Mouse (Mus musculus): ENCODE measurements around the gene Adgrf5.

Adgrf5 gene

DNA sequence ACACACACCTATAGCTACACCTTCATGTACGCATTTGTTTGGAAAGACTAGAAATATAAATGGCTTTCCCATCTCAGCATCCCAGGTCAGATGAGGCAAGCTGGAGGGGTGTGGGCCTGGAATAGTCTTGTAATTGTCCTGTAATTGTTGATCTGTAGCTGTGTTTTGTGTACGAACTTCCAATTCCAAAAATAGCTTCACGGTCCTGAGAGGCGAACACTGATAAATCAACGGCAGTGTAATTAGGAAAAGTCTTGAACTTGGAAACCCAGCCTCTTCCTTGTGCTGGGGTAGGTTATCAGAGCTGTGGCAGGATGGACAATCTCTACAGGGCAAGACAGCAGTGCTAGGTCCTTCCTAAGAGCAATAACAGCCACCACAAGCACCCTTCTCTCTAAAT lies 18.5 kb downstream of the Adgrf5 start:
- no peak for DNase-seq (ENCODE audit: low spot score)

DNA sequence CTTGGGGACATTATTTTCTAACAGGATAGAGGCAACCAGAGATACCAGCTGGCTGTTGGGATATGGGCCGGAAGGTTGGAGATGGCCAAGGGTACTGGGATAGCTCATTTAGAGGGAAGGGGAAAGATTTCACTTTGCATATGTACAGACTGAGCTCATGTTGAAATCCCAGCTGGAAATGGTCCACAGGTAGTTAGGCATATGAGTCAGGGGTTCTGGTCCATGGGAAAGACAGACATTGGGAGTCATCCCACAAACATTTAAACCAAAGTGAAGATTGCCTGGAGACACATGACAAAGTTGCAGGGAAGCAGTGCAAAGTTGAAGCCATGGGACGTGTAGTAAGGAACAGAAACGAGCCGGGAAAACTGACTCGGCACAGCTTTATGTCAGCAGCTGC lies 26.1 kb downstream of the Adgrf5 start:
- DNase-seq (ENCODE audit: low spot score) = no peak

DNA sequence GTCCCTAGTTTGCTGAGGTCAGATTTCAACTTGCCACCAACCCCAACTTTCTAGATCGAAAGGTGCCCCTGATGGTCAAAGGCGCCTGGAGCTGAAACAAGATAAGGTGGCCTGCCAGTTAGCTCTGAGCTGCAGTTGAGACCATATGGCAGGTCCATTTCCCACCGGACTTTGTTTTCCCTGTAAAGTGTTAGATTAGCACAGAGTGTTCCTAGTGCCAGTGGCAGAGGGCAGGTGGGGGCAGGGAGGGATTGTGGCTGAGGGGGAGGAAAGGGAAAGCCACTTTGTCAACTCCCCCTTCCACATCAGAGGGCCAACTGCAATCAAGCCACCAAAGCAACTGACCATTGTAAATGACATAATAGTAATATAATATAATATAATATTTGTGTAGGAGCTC lies 26.9 kb downstream of the Adgrf5 start:
- DNase-seq (ENCODE audit: low spot score) = no peak

DNA sequence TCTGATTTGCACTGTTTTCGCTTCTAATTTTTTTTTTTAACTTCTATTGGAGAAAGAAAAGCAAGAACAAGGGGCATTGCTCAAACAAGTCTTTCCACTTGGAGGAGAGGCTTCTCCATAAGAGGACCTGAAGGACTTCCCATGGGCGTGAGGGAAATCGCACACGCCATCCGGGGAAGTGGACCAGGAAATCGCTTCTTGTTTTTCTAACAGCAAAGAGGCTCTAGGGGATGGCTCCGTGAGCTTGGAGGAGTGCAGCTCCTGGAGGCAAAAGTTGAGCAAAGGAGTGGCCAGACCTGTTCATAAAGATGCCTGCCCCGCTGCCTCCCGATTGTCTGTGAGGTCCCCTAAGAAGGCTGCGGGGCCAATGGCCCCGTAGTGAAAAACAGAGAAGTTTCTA lies 29.0 kb downstream of the Adgrf5 start:
- no peak for DNase-seq (ENCODE audit: low spot score)

DNA sequence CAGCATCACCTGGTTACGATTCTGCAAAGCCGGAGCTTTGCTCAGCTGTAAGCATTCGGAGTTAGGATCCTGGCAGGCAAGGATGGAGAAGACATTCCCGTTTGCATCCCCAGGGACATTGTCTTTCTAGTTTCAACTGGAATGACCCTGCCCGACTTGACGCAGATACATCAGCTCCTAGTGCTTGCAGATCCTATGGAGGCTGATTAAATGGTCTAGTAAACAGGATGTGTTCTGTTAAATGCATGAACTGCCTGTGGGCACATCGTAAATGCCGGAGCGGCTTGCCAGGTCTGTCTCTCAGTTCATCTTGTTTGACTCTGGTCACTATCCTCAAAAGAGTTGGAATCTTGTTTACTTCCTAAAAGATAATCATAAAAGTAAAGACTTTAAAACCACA lies 31.9 kb downstream of the Adgrf5 start:
- no peak for DNase-seq (ENCODE audit: low spot score)

DNA sequence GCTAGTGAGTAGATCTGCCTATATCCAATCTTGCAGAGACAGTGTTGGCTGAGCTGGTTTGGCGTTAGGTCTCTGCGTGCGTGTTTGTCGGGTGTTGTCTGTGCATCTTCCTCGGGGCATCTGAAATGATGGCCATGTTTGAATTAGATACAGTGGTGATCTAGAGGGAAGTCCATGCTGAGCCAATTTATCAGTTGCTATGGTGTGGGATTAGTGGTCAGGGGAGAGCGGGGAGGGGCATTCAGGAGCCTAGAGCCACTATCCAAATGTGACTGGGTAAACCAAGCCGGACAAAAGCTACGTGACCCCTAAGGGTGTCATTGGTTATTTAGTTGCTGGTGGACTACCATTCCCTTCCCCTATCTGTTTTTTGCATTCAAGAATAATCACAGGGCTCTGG lies 33.4 kb downstream of the Adgrf5 start:
- DNase-seq (ENCODE audit: low spot score) = no peak

DNA sequence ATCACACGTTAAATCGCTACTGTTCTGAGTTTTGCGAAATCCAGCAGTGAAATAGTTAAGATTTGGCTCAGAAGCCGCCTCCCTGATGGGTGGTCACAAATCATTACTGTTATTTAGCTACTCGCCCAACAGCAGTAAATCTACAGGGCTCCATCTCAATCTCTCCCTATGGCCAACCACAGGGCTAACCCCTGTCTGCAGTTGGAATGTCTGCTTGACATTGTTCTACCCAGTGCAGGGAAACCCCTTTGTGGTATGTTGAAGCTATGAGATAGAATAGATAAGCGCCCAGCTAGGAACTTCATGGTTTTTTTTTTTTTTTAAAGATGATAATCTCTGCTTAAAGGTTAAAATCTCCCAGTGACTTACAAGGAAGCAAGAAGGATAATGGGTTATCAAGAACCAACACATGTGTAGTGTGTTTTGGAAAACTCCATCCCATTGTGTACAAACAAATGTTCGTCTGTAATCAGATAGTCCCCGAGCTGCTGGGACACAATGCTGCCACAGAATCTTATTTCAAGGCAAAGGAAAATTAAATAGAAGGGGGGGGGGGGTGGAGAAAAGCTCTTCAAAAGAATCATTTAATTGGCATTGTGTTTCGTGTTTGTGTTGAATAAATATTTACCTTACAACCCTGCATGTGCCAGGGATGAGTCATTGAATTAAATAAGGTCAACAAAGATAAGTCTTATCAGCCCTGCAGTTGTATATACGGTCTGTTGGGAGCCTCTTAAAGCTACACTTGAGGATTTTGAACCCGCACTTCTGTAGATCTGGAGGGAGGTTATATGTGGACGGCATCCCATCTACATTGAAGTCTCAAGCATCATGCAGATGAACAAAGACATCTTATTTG lies 35.4 kb downstream of the Adgrf5 start:
- no peak for DNase-seq (ENCODE audit: low spot score)

DNA sequence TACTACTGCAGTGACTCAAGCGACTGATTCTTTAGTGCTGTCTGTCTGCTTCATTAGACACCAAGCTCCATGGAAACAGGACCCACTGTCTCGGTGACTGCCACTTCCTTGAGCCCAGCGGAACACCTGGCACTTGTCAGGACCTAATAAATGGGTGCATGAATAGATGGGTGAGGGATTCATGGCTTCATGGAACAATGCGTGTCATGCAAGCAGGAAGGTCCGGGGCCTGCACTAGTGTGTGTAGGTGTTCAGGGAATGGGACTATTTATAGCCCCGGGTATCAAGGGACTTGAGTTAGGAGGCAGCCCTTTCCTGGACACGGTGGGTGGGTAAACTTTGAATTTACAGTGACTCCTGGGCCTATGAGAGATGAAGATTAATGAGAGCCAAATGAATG lies 38.4 kb downstream of the Adgrf5 start:
- no peak for DNase-seq (ENCODE audit: low spot score)

DNA sequence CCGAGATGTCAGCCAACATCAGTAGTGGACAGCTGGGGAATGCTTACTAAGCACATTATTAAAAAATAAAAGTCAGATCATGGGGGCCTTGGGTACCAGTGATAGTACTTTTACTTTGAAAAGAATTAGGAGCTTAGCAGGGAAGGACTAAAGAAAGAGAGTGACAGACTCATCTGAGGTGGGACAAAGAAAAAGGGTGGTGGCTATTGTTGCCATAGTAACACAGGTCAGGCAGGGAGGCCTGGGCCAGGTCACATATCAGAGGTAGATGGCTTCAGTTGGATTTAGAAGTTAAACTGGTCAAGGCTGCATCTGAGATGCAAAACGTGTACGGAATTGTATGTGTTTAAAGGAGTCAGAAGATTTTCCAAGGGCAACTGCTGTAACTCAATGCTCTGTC lies 38.9 kb downstream of the Adgrf5 start:
- no peak for DNase-seq (ENCODE audit: low spot score)

DNA sequence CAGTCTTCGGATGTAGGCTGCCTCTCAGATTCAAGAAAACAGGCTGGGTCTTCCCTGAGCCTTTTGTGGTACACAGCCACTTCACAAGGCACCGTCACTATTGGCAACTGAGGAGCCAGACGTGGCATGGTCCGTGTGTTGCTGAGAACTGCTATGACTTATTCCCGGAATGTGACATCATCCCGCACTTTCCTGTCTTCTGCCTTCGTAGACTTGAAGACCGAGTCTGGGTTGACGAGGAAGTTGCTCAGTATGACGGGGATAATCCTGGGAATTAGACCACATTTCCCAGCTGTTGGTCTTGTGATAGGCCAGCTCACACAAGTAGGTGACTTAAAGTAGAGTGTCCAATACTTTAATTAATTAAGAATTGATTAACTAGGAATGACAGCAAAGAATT lies 40.2 kb downstream of the Adgrf5 start:
- no peak for DNase-seq (ENCODE audit: low spot score)

DNA sequence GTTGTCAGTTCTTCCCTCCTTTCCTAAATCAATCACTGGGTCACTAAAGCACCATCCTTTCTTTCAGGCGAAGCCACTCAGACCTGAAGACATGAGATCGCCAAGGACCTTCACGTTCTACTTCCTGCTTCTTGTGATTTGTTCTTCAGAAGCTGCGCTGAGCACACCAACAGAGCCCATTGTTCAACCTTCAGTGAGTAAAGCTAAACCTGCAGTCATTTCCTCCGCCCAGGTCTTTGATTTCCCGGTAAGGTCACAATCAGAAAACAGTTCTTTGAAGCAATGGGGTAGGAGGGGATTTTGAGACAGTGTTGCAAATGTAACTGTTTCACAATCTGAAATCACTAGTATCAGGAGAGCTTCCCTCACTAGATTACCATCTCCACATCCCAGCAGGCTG lies 43.6 kb downstream of the Adgrf5 start:
- no peak for DNase-seq (ENCODE audit: low spot score)

DNA sequence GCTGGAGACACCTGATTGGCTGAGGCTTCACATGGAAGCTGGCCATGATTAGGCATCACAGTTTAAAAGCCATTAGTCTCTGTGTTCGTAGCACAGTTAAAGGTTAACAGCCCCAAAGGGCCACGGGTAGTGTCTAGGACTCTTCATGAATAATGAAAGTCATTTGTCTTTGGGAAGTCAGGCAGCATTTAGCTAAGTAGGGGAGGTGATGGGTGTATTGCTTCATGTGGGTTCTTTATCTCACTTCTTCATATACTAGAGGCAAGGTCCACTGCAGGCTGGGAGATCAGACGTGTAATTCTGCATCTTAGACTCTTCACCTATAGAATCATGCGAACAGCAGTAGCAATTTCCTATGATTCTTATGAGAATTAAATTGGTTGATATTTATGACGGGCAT lies 44.2 kb downstream of the Adgrf5 start:
- no peak for DNase-seq (ENCODE audit: low spot score)

DNA sequence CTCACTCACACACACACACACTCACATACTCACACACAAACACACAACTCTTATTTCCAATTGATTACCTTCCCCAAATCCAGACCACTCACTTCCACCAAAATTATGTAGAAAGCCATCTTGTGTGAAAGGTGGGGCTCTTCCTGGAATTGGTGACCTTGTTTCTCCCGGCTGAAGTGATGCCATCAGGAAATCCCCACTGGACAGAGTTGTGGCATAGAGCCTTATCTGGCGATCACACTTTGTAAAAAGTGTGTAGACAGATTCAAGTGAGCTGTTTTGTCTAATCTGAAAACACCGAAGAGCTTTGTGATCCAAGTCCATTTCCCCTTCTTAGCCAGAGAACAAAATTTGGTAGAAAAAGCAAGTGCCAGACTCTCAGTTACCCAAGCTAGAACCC lies 46.1 kb downstream of the Adgrf5 start:
- no peak for DNase-seq (ENCODE audit: low spot score)

DNA sequence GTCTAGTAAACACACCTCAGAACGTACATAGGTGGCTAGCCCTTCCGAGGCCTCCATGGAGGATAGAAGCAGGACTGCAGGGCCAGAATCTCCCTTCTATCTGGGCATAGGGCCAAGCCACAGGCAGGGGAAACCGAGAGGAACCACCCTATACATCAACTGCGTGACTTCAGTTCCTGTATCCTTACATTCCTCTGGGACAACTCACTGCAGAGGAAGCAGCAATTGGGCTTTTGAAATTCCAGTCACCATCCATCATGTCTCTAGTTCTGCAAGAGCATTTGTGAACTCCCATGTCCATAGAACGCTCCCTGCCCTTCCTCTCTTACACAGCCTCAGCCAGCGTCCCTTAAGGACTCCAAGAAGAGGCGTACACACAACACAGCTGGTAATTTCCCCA lies 47.3 kb downstream of the Adgrf5 start:
- DNase-seq (ENCODE audit: low spot score) = no peak

DNA sequence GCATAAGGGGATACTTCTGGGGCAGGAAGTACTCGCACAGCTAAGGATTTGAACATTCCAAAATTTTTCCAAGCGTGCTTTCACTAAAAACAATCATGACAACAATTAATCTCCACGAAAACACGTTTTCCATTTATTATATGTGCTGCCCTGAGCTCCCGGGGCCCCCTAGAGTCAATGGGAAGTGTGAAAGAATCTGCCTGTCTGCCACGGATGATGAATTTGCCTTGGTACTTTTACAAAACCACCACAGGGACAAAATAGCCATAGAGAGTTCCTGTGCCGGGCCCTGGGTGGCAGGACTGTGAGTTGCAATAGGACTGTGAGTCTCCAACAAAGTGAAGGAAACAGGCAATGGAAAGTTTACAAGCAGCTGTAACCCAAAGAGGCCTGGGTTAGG lies 52.9 kb downstream of the Adgrf5 start:
- DNase-seq (ENCODE audit: low spot score) = no peak

DNA sequence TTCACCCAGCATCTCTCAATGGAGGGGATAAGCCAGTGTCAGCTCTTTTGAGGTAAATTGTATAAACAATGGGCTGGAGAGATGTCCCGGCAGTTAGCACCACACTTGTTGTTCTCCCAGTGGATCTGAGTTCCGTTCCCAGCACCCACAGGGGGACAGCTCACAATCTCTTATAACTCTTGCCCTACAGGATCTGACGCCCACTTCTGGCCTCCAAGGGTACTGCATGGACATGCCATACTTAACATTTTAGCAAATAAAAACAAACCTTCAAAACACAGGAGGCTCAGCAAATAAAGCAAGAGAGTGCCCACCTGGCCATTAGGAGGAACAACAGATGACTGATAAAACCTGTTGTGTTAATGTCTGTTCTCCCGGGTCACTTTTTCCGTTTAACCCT lies 59.0 kb downstream of the Adgrf5 start:
- no peak for DNase-seq (ENCODE audit: low spot score)

DNA sequence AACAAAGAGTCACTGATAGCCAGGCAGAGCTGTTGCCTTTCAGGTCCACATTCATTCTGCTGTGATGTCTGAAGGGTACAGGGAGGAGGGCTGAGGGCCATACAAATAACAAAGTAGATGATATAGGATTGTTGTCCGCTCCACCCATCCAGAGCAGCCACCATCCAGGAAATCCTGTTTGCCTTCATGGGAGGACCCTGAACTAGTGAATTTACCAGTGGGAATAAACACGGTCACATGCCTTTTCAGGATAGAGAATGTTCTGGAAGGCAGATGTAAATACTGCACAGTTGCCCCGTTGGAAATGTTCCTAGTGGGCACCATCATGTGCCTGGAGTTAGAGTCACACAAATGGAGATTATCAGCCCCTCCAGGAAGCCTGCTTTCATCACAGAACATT lies 60.1 kb downstream of the Adgrf5 start:
- DNase-seq (ENCODE audit: low spot score) = no peak

DNA sequence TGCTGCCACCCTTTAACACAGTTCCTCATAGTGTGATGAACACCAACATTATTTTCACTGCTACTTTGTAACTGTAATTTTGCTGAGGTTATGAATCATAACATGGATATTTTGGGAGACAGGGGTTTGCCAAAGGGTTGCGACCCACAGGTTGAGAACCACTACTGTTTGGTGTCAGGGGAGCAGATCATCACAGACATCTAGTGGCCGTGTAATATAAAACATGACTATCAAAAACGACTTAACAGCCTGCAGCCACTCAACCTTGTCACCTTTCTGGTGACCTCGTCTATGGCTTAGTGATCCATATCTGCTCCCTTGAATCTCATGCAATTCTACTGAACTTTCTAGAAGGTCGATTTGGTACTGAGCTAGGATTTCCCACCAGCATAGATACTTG lies 63.7 kb downstream of the Adgrf5 start:
- DNase-seq (ENCODE audit: low spot score) = no peak

DNA sequence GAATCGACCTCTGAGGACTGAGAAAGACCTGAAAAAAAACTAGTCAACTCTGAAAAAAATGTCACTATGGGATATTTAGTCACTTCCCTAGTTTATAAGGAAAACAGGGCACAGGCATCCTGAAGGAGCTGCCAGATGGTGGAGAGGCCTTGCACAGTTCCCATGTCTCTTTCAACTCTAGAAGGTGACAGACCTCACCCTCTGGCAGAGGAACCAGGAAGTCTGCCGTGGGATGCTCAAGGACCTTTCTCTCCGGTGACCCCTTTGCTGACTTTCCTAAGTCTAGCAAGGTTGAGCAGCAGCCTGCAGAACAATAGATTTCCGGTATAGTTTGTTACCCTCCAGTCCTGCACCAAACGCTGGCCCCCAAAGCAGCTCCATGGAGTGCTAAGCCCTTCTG lies 71.4 kb downstream of the Adgrf5 start:
- no peak for DNase-seq (ENCODE audit: low spot score)

DNA sequence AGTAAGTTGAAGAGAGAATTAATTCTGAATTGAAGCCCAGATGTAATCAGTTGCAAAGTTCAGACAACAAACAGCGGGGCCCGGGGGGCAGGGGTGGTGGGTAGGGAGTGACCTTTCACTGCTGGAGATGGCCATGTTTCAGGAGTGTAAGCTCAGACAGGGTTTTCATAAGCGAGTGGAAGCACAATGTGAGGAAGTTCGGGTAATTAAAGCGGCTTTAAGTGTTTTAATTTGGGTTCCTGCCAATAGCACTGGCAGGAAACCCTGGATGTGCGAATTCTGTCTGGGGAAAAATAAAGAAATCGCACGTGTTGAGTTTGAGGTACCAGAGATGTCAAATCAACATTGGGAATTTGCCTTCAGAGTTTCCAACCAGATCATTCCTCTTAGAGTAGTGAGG lies 74.2 kb downstream of the Adgrf5 start:
- no peak for DNase-seq (ENCODE audit: low spot score)

DNA sequence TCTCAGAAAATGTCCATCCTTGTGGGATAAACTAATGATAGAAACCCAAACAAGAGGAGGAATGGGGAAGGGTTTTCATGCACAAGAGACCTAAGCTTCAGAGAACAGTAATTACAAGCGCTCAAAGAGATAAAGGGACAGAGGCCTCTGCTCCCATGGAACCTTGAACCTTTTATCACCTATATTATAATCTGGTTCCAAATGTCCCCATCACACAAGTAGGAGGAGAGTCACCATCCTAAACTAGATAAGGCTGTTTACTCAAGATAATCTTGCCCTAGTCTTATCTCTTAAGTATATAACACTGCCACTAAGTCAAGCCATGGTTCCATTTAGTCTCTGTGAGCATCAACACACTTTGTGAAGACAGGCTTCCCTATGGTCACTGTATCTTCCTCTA lies 91.0 kb downstream of the Adgrf5 start:
- no peak for DNase-seq (ENCODE audit: low spot score)

DNA sequence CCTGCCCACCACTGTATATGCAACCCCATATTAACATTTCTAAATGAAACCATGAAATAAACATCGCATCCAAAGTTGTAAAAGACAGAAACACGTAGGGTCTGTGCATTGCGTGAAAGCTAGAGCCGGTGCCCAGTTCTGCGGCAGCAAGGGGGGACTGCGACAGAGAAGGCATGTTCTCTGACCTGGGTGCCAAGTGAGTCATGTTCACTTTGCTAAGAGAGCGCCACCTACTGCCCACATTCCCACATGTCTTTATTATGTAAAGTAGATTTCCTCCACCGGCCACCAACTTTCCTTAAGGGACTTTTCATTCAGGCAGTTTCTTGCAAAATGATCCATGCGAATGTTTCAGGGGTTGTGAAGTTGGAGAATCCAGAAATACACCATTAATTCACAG lies 98.3 kb downstream of the Adgrf5 start:
- DNase-seq (ENCODE audit: low spot score) = peak; percentile 79

DNA sequence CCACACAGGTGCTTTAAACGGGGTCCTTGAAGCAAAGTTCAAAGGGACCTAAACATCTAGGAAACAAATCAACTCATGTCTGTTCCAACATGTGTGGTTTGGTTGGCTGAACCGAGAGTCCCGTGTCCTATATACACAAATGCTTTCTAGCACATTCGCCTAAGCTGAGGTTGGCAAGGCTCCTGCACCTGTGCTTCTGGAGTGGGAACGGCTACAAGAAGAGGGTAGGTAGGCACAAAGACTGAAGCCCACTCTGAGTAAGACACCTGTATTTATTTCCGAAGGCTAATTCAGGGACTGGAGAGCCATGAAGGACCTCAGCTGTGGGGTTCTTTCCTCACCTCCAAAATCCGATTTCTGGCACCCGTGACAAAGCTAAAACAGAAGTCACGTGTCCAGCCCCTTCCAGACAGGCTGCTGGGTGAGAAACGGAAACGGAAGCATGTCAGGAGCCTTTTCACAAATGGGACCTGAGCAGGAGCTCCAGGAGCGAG lies 99.5 kb downstream of the Adgrf5 start:
- DNase-seq (ENCODE audit: low spot score) = no peak

All from layer of hippocampus, adult 11-12 months (tissue).